In the genomic region with DNA sequence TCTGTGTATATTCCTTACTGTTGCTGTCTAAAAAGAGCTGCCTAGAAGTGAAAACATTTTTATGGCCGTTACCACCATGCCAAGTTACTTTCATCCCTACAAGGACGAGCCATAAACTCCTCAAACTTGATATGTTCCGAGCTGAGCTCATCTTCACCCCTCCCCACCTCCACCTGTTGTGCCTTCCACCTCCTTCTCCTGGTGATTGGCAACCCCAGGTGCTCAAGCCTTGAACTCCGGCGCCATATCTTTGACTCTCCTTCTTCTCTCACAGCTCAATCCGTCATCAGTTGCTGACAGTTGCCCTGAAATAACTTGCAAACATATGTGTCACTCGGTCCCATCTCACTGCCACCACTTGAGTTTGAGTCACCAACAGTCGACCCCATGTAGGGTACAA, we compare ENCODE assay signal across 25 mouse cellular contexts.
"Had no signal": no experiment of that assay in that cellular context is flagged by ENCODE, and none has a peak within 500 bp of the region (broad histone marks: within the 10 kb centered on the region; RNA-seq: fewer than 3 reads in every experiment).

No protein-coding gene starts in this region.

- H3K27me3 ChIP-seq: kidney, embryonic 15.5 days; limb, embryonic 12.5 days; liver, embryonic 12.5 days; liver, embryonic 15.5 days; lung, embryonic 15.5 days; megakaryocyte, embryonic 14.5 days; neural tube, embryonic 12.5 days; neural tube, embryonic 15.5 days had no signal

- H3K4me3 ChIP-seq: kidney, embryonic 15.5 days; left cerebral cortex, adult 2 months; limb, embryonic 12.5 days; liver, embryonic 12.5 days; liver, embryonic 15.5 days; lung, embryonic 15.5 days; megakaryocyte, embryonic 14.5 days; neural tube, embryonic 12.5 days; neural tube, embryonic 15.5 days had no signal

- H3K9me3 ChIP-seq: kidney, embryonic 15.5 days; limb, embryonic 12.5 days; liver, embryonic 12.5 days; liver, embryonic 15.5 days; lung, embryonic 15.5 days; megakaryocyte, embryonic 14.5 days; neural tube, embryonic 12.5 days; neural tube, embryonic 15.5 days had no signal

- H3K36me3 ChIP-seq: kidney, embryonic 15.5 days; liver, embryonic 12.5 days; liver, embryonic 15.5 days; lung, embryonic 15.5 days; neural tube, embryonic 12.5 days; neural tube, embryonic 15.5 days had no signal

- H3K4me2 ChIP-seq: kidney, embryonic 15.5 days; limb, embryonic 12.5 days; liver, embryonic 12.5 days; liver, embryonic 15.5 days; lung, embryonic 15.5 days; midbrain, embryonic 11.5 days; neural tube, embryonic 12.5 days; neural tube, embryonic 15.5 days had no signal

- H3K4me1 ChIP-seq: kidney, embryonic 15.5 days; limb, embryonic 12.5 days; liver, embryonic 12.5 days; liver, embryonic 15.5 days; neural tube, embryonic 12.5 days; neural tube, embryonic 15.5 days had no signal

- H3K27ac ChIP-seq: kidney, embryonic 15.5 days; left cerebral cortex, adult 2 months; limb, embryonic 12.5 days; liver, embryonic 12.5 days; liver, embryonic 15.5 days; lung, embryonic 15.5 days; neural tube, embryonic 12.5 days; neural tube, embryonic 15.5 days had no signal

- ATAC-seq: liver, embryonic 12.5 days had no signal

- H3K9ac ChIP-seq: kidney, embryonic 15.5 days; limb, embryonic 12.5 days; liver, embryonic 12.5 days; liver, embryonic 15.5 days; lung, embryonic 15.5 days; neural tube, embryonic 12.5 days; neural tube, embryonic 15.5 days had no signal

- DNase-seq: kidney, adult 2 months; kidney, postnatal 10 days; kidney, postnatal 36 days; layer of hippocampus, postnatal 36 days; liver; lung, adult 18-20 months; lung, postnatal 10 days; lung, postnatal 36 days; midbrain, embryonic 14.5 days; right cerebral cortex, adult 18-20 months; right cerebral cortex, postnatal 14 days; right cerebral cortex, postnatal 4 days; spleen, adult 18-20 months; thymus, adult 18-20 months; thymus, postnatal 36 days had no signal
